Mouse (Mus musculus) midbrain, embryonic 12.5 days (tissue): Measurements from ENCODE around the gene Endog. TPM values are rescaled to one million over a fixed set of nuclear protein-coding genes. Genes with fewer than 3 reads are reported as not detected.
"Not testable (repeated sequence)": the region's sequence is repeated elsewhere in the genome, so short reads cannot be mapped to it uniquely, and the experiment has no call there.

Experiments
- ATAC-seq: fragments of 200-750 bp; cut with Nextera tagmentation; 2 replicates; pipeline ENCODE4 v1.8.0; 2017; ENCODE audit warnings: low read depth, moderate TSS enrichment, moderate library complexity; ENCODE audit not compliant: low FRiP score
- H3K27ac ChIP-seq: fragments of 300-500 bp; sonication (generic); replicated peaks from 2 replicates; pipeline ENCODE4 v1.5.1; 2016; ENCODE audit warnings: mild to moderate bottlenecking
- H3K27me3 ChIP-seq: fragments of 300-500 bp; sonication (generic); 2 replicates; pipeline ENCODE4 v1.6.1; 2016; ENCODE audit warnings: mild to moderate bottlenecking
- H3K36me3 ChIP-seq: fragments of 300-500 bp; sonication (generic); 2 replicates; pipeline ENCODE4 v1.6.1; 2016
- H3K4me1 ChIP-seq: fragments of 300-500 bp; sonication (generic); 2 replicates; pipeline ENCODE4 v1.6.1; 2016
- H3K4me2 ChIP-seq: fragments of 300-500 bp; sonication (generic); replicated peaks from 2 replicates; pipeline ENCODE4 v1.6.1; 2016; ENCODE audit warnings: mild to moderate bottlenecking, moderate library complexity
- H3K4me3 ChIP-seq: fragments of 300-500 bp; sonication (generic); 2 replicates; pipeline ENCODE4 v1.5.1; 2016; ENCODE audit warnings: mild to moderate bottlenecking
- H3K9ac ChIP-seq: fragments of 300-500 bp; sonication (generic); replicated peaks from 2 replicates; pipeline ENCODE4 v1.6.1; 2016; ENCODE audit warnings: mild to moderate bottlenecking, moderate library complexity
- H3K9me3 ChIP-seq: fragments of 300-500 bp; sonication (generic); 2 replicates; pipeline ENCODE4 v1.6.1; 2016; ENCODE audit warnings: mild to moderate bottlenecking
- WGBS: fragments of 180-500 bp; shearing (Covaris S2); methylation state at CpG from one replicate; pipeline ENCODE4 v1.1.7; 2016; 5-methylcytosine and 5-hydroxymethylcytosine counted together
- polyA plus RNA-seq: library from polyadenylated mRNA; unstranded; fragments of >200 nt; fragmentation: Nextera tagmentation; extraction: Ambion mirVana; gene quantifications from 2 replicates; pipeline ENCODE4 v1.2.1, GENCODE M21; 2016

The Endog gene
- polyA plus RNA-seq, 1 experiment from 2014 or later: 14.2 TPM

- 96% methylated on average over 20 of the region's 20 CpGs for WGBS
- Histone ChIP-seq H3K9me3 (no peaks in the 10 kb centered on the region), H3K27ac (no peak overlapping the region), H3K4me2 (no peak overlapping the region), H3K27me3 (peaks cover 11% of the 10 kb centered on the region), H3K4me3 (no peak overlapping the region), H3K4me1 (peaks cover 17% of the 10 kb centered on the region), H3K9ac (no peak overlapping the region), H3K36me3 (peaks cover 44% of the 10 kb centered on the region)
- no peak for ATAC-seq
Observed at GRCm38 (mm10) chr2:30173541-30174240, 2.4 kb downstream of the Endog start.

- Histone ChIP-seq H3K9me3 (no peaks in the 10 kb centered on the region), H3K4me3 (no peak overlapping the region), H3K27ac (no peak overlapping the region), H3K4me2 (no peak overlapping the region), H3K9ac (no peak overlapping the region), H3K36me3 (peaks cover 44% of the 10 kb centered on the region), H3K27me3 (peaks cover 15% of the 10 kb centered on the region), H3K4me1 (peaks cover 17% of the 10 kb centered on the region)
- WGBS: 85% methylated on average over 8 of the region's 8 CpGs
- ATAC-seq: no peak
Observed at GRCm38 (mm10) chr2:30175897-30176296, 4.6 kb downstream of the Endog start.

- Histone ChIP-seq H3K9ac (no peak overlapping the region), H3K27me3 (peaks cover 15% of the 10 kb centered on the region), H3K4me1 (peaks cover 17% of the 10 kb centered on the region), H3K4me2 (no peak overlapping the region), H3K36me3 (peaks cover 44% of the 10 kb centered on the region), H3K4me3 (no peak overlapping the region; the same call in 1 of the 2 replicates), H3K27ac (no peak overlapping the region), H3K9me3 (no peaks in the 10 kb centered on the region)
- 98% methylated on average over 2 of the region's 2 CpGs for WGBS
- no peak for ATAC-seq
Observed at GRCm38 (mm10) chr2:30176561-30176960, 5.3 kb downstream of the Endog start.

GRCm38 (mm10) chr2:30177700-30178675, 6.7 kb downstream of the Endog start, which contains the start of gene Spout1:
Gene Spout1, minus strand, starts transcription at chr2:30178459.
- peaks cover 38% of the 10 kb centered on the region for H3K36me3 ChIP-seq
- H3K27me3 ChIP-seq: peaks cover 9% of the 10 kb centered on the region
- no peak within 1 kb of the TSS for H3K27ac ChIP-seq
- no peaks in the 10 kb centered on the region for H3K9me3 ChIP-seq
- peaks cover 10% of the 10 kb centered on the region for H3K4me1 ChIP-seq
- H3K4me3 ChIP-seq: peak within 1 kb of the TSS; percentile 64
- WGBS: 4% methylated on average over 52 of the region's 54 CpGs
- H3K4me2 ChIP-seq: peak within 1 kb of the TSS; percentile 91
- peak within 1 kb of the TSS; percentile 67 for H3K9ac ChIP-seq
- ATAC-seq: peak; percentile 99

GRCm38 (mm10) chr2:30178711-30179110, 7.4 kb downstream of the Endog start:
- 47% methylated on average over 7 of the region's 7 CpGs for WGBS
- H3K27me3 ChIP-seq, ATAC-seq, H3K9me3 ChIP-seq, H3K9ac ChIP-seq, H3K4me1 ChIP-seq, H3K27ac ChIP-seq: not testable (repeated sequence)
- Histone ChIP-seq H3K4me2 (peak overlapping the region; percentile 91), H3K36me3 (peaks cover 31% of the 10 kb centered on the region), H3K4me3 (peak overlapping the region; percentile 64)

- Histone ChIP-seq H3K9me3 (no peaks in the 10 kb centered on the region), H3K4me1 (peaks cover 4% of the 10 kb centered on the region), H3K9ac (no peak overlapping the region), H3K36me3 (peaks cover 8% of the 10 kb centered on the region; the same call in 1 of the 2 replicates), H3K27ac (no peak overlapping the region), H3K27me3 (0 out of 2 replicates have a peak, but pooled peaks cover 5% of the 10 kb centered on the region), H3K4me3 (no peak overlapping the region), H3K4me2 (no peak overlapping the region)
- no peak for ATAC-seq
- WGBS: 89% methylated on average over 2 of the region's 2 CpGs
Observed at GRCm38 (mm10) chr2:30182424-30182823, 11.1 kb downstream of the Endog start.

- H3K27ac ChIP-seq: no peak overlapping the region
- no peak overlapping the region for H3K9ac ChIP-seq
- H3K4me1 ChIP-seq: no peaks in the 10 kb centered on the region
- ATAC-seq: no peak
- no peak overlapping the region for H3K4me3 ChIP-seq
- peaks cover 8% of the 10 kb centered on the region; the same call in 1 of the 2 replicates for H3K36me3 ChIP-seq
- 85% methylated on average over 3 of the region's 3 CpGs for WGBS
- H3K9me3 ChIP-seq: no peaks in the 10 kb centered on the region
- H3K27me3 ChIP-seq: 0 out of 2 replicates have a peak, but pooled peaks cover 5% of the 10 kb centered on the region
- H3K4me2 ChIP-seq: no peak overlapping the region
Observed at GRCm38 (mm10) chr2:30183721-30184120, 12.4 kb downstream of the Endog start.

- Histone ChIP-seq H3K27ac (no peak overlapping the region), H3K27me3 (0 out of 2 replicates have a peak, but pooled peaks cover 2% of the 10 kb centered on the region)
- WGBS: 92% methylated on average over 6 of the region's 6 CpGs
Observed at GRCm38 (mm10) chr2:30185276-30185675, 14.0 kb downstream of the Endog start.

GRCm38 (mm10) chr2:30185681-30186080, 14.4 kb downstream of the Endog start:
- H3K9me3 ChIP-seq: no peaks in the 10 kb centered on the region
- peaks cover 12% of the 10 kb centered on the region; the same call in 1 of the 2 replicates for H3K36me3 ChIP-seq
- H3K27ac ChIP-seq: no peak overlapping the region
- 82% methylated on average over 3 of the region's 3 CpGs for WGBS
- H3K27me3 ChIP-seq: no peaks in the 10 kb centered on the region
- no peak for ATAC-seq
- H3K4me3 ChIP-seq: no peak overlapping the region
- no peaks in the 10 kb centered on the region for H3K4me1 ChIP-seq
- no peak overlapping the region for H3K4me2 ChIP-seq
- no peak overlapping the region for H3K9ac ChIP-seq

More at GRCm38 (mm10) chr2:30185276-30185675, 14.0 kb downstream of the Endog start:
- no peaks in the 10 kb centered on the region for H3K4me1 ChIP-seq
- peaks cover 12% of the 10 kb centered on the region; the same call in 1 of the 2 replicates for H3K36me3 ChIP-seq
- ATAC-seq: no peak
- no peak overlapping the region for H3K9ac ChIP-seq
- H3K4me3 ChIP-seq: no peak overlapping the region
- H3K9me3 ChIP-seq: no peaks in the 10 kb centered on the region
- H3K4me2 ChIP-seq: no peak overlapping the region

GRCm38 (mm10) chr2:30191790-30192580, 20.7 kb downstream of the Endog start:
- H3K4me1 ChIP-seq: no peaks in the 10 kb centered on the region
- no peaks in the 10 kb centered on the region for H3K9me3 ChIP-seq
- H3K36me3 ChIP-seq: 0 out of 2 replicates have a peak, but pooled peaks cover 3% of the 10 kb centered on the region
- no peak for ATAC-seq
- no peak overlapping the region for H3K4me2 ChIP-seq
- 92% methylated on average over 12 of the region's 12 CpGs for WGBS
- no peak overlapping the region for H3K9ac ChIP-seq
- no peak overlapping the region for H3K27ac ChIP-seq
- no peak overlapping the region for H3K4me3 ChIP-seq
- H3K27me3 ChIP-seq: no peaks in the 10 kb centered on the region

- H3K27me3 ChIP-seq: no peaks in the 10 kb centered on the region
- H3K4me1 ChIP-seq: no peaks in the 10 kb centered on the region
- H3K27ac ChIP-seq: no peak overlapping the region
- no peak overlapping the region for H3K4me2 ChIP-seq
- no peak for ATAC-seq
- WGBS: 82% methylated on average over 3 of the region's 3 CpGs
- H3K4me3 ChIP-seq: no peak overlapping the region
- 0 out of 2 replicates have a peak, but pooled peaks cover 3% of the 10 kb centered on the region for H3K36me3 ChIP-seq
- H3K9ac ChIP-seq: no peak overlapping the region
- H3K9me3 ChIP-seq: no peaks in the 10 kb centered on the region
Observed at GRCm38 (mm10) chr2:30194656-30195055, 23.4 kb downstream of the Endog start.
